8 mouse cellular contexts compared by ENCODE assay signal in genomic region chr19:4214071-4214770, GRCm38 (mm10). TPM values are rescaled to one million over a fixed set of nuclear protein-coding genes. Genes with fewer than 3 reads are reported as not detected.
DNase-seq lines count a peak whose midpoint lies in the region; ATAC-seq and TF ChIP-seq lines count a peak whose summit lies in the region.

Gene Clcf1, plus strand, starts transcription at chr19:4214238.
Gene AC109138.7, plus strand, starts transcription at chr19:4214357.

- H3K4me3 ChIP-seq in forebrain, embryonic 16.5 days (replicated peaks; ENCODE audit: low read length), result peak within 1 kb of the TSS; percentile 54
- H3K4me3 ChIP-seq in intestine, postnatal 0 days (ENCODE audit: low read depth, low read length), result peak within 1 kb of the TSS; percentile 75

- peak; percentile 29 for ATAC-seq in Patski
- peak; percentile 27; the same call in 1 of the 2 replicates for ATAC-seq in forebrain, embryonic 16.5 days
- peak; percentile 37; the same call in 1 of the 2 replicates for ATAC-seq in intestine, postnatal 0 days

- WGBS in forebrain, embryonic 16.5 days, result under 1% methylated on average over 49 of the region's 49 CpGs
- WGBS in intestine, postnatal 0 days, result under 1% methylated on average over 41 of the region's 49 CpGs

- no peaks in the 10 kb centered on the region for H3K9me3 ChIP-seq in forebrain, embryonic 16.5 days (ENCODE audit: control insufficient read depth, low read length)
- no peaks in the 10 kb centered on the region for H3K9me3 ChIP-seq in intestine, postnatal 0 days (ENCODE audit: control insufficient read depth)

- H3K36me3 ChIP-seq in forebrain, embryonic 16.5 days (ENCODE audit: control insufficient read depth, insufficient read depth), result no peaks in the 10 kb centered on the region
- H3K36me3 ChIP-seq in intestine, postnatal 0 days (ENCODE audit: control insufficient read depth, insufficient read depth), result no peaks in the 10 kb centered on the region

- H3K4me1 ChIP-seq in forebrain, embryonic 16.5 days (replicated peaks; ENCODE audit: control insufficient read depth, insufficient read depth, low read length), result peaks cover 17% of the 10 kb centered on the region
- peaks cover 3% of the 10 kb centered on the region for H3K4me1 ChIP-seq in intestine, postnatal 0 days (replicated peaks; ENCODE audit: control insufficient read depth, insufficient read depth, low read length)

- in situ Hi-C loops in Patski (cut with MboI; ENCODE audit: low pct_unique_long_range_greater_than_20kb), result no loop called here

- no peak for TF ChIP-seq CTCF in Patski (IDR thresholded peaks at IDR 0.05)
- no peak for TF ChIP-seq CTCF in intestine, postnatal 0 days (IDR thresholded peaks at IDR 0.05; ENCODE audit: low read depth)

- POLR2A ChIA-PET in Patski (lab: Charles Lee), result interaction anchor here (0.6 to 16.4 kb wide), 11 partner anchors 9 to 117 kb away, joined by 3 to 199 read pairs (median 6); partner anchors contain the start of genes Cdk2ap2, Pold4, Ppp1ca and Rad9a

- peak; percentile 29 to 49 for DNase-seq in cerebellum, postnatal 25 days
- no peak for DNase-seq in cerebellum, adult 18-20 months
- no peak for DNase-seq in Patski (ENCODE audit: low read depth, low spot score)
- DNase-seq in lung, postnatal 14 days, result peak; percentile 64
- DNase-seq in spleen, postnatal 10 days (ENCODE audit: low spot score in 2 of 2), result peak; percentile 61 to 80
- no peak for DNase-seq in cerebellum, adult 9-11 months

- peak within 1 kb of the TSS; percentile 30 for H3K9ac ChIP-seq in forebrain, embryonic 16.5 days (replicated peaks; ENCODE audit: low read depth, low read length)
- H3K9ac ChIP-seq in intestine, postnatal 0 days (ENCODE audit: low read depth, low read length), result peak within 1 kb of the TSS; percentile 91

- no peaks in the 10 kb centered on the region for H3K27me3 ChIP-seq in Patski
- peaks cover 20% of the 10 kb centered on the region for H3K27me3 ChIP-seq in forebrain, embryonic 16.5 days (replicated peaks; ENCODE audit: control insufficient read depth, insufficient read depth, low read length)
- H3K27me3 ChIP-seq in intestine, postnatal 0 days (replicated peaks; ENCODE audit: control insufficient read depth, insufficient read depth, low read length), result no peaks in the 10 kb centered on the region

- CTCF ChIA-PET in Patski (lab: Charles Lee), result interaction anchor here (17.4 kb wide), 1 partner anchor 12 kb away, joined by 396 read pairs; the partner anchor contains the start of gene Pold4

- peak within 1 kb of the TSS; percentile 96 for H3K4me2 ChIP-seq in forebrain, embryonic 16.5 days (ENCODE audit: low read length)
- peak within 1 kb of the TSS; percentile 98 for H3K4me2 ChIP-seq in intestine, postnatal 0 days (replicated peaks; ENCODE audit: low read depth)

- no peak within 1 kb of the TSS for H3K27ac ChIP-seq in forebrain, embryonic 16.5 days (ENCODE audit: low read length)
- H3K27ac ChIP-seq in intestine, postnatal 0 days (ENCODE audit: low read depth, low read length), result peak within 1 kb of the TSS; percentile 82

RNA-seq across cellular contexts. Expression of gene Clcf1, which starts in this region (rescaled TPM):
- 122 TPM for polyA plus RNA-seq in Patski (2021)
- polyA plus RNA-seq in forebrain, embryonic 16.5 days (2015; fragmentation: Nextera tagmentation; extraction: Ambion mirVana), result 0.40 and 0.49 TPM in 2 replicates
- polyA plus RNA-seq in intestine, postnatal 0 days (2015; fragmentation: Nextera tagmentation; extraction: Ambion mirVana), result 2.4 and 2.5 TPM in 2 replicates

RNA-seq across cellular contexts. Expression of gene AC109138.7, which starts in this region (rescaled TPM):
- polyA plus RNA-seq in Patski (2021), result 0.62 TPM
- not detected in 2 replicates for polyA plus RNA-seq in forebrain, embryonic 16.5 days (2015; fragmentation: Nextera tagmentation; extraction: Ambion mirVana)
- polyA plus RNA-seq in intestine, postnatal 0 days (2015; fragmentation: Nextera tagmentation; extraction: Ambion mirVana), result not detected in 2 replicates

Comparison
In these comparisons a context has a peak if more than half of its experiments do, and no peak if none do; other contexts are left out.
1. RNA of gene Clcf1 (polyA plus RNA-seq): 122 TPM in Patski (single experiment); 2.4 to 2.5 TPM in intestine, postnatal 0 days and 0.40 to 0.49 TPM in forebrain, embryonic 16.5 days; every median in the first group is over 10 times any median in the second.
2. DNase-seq: peak in cerebellum, postnatal 25 days (2 of 2), lung, postnatal 14 days (single experiment) and spleen, postnatal 10 days (2 of 2); none in cerebellum, adult 18-20 months (0 of 2), Patski (single experiment) and cerebellum, adult 9-11 months (single experiment).
3. Peak in ATAC-seq, H3K4me3 ChIP-seq, H3K9ac ChIP-seq and H3K4me2 ChIP-seq in forebrain, embryonic 16.5 days; RNA of the genes that start here not detected or under 1 TPM.
4. Peak in every context shown above with its lines, with median percentiles within 50 percentile points of each other: ATAC-seq.